Mouse (Mus musculus): ENCODE results near the gene Flt3.

DNA sequence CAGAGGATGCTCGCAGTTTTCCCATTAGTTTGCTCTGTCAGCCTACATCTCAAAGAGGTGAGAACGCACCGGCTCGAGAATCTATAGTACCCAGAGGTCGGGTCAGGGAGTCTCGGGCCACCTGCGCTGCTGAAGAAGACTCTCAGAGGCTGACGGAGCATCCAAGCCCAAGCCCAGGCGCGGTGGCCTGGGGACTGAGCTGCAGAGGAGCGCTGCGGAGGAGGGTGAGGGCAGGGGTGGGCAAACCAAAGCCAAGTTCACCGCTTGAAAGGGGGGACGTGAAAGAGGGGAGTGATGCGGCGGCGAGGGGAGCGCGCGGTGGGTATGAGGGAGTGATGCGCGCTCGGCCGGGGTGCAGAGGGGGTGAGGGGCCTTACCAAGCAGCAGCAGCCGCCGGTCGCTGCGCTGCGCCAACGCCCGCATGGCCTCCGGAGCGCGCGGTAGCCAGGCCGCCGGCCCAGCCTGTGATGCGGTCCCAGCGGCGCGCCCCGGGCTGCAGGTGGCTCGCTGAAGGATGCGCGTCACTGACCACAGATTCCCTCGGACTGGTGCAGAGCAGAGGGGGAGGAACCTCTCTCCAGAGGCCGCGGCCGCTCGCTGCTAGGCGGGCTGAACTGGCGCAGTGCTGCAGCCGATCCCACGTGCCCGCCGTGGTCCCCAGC is at the start of gene Flt3:
- TF ChIP-seq CTCF (IDR thresholded peaks at IDR 0.05; ENCODE audit: borderline replicate concordance, insufficient read depth, low read depth, low read length) (no peak), POLR2A (IDR thresholded peaks at IDR 0.05; ENCODE audit: borderline replicate concordance, insufficient read depth, low read length) (0 out of 2 replicates have a peak, but pooled peaks have one; percentile 41)

Data from cerebellum, adult 2 months (tissue).